Mouse (Mus musculus) forebrain, postnatal 0 days (tissue): ENCODE measurements at regions not wholly inside any gene's neighbourhood (a gene's known extent, or its start where the extent isn't known, plus 50 kb on each side); places are given as distances from the start of the nearest gene placed in this dataset.

Experiments used
- ATAC-seq: fragments of 200-750 bp; cut with Nextera tagmentation; 2 replicates; pipeline ENCODE4 v1.8.0; 2017; ENCODE audit warnings: mild to moderate bottlenecking, moderate library complexity
- DNase-seq: peaks from one replicate; pipeline ENCODE4 v3.0.0-alpha.2; 2015
- H3K27ac ChIP-seq: fragments of 300-500 bp; sonication (generic); 2 replicates; pipeline ENCODE4 v1.5.1; 2014; ENCODE audit warnings: low read depth, mild to moderate bottlenecking, antibody characterized with exemption, low read length, moderate library complexity, mixed read lengths
- H3K27me3 ChIP-seq: fragments of 300-500 bp; sonication (generic); 2 replicates; pipeline ENCODE4 v1.6.1; 2014; ENCODE audit warnings: mild to moderate bottlenecking, low read length, mixed read lengths; ENCODE audit not compliant: insufficient read depth
- H3K36me3 ChIP-seq: fragments of 300-500 bp; sonication (generic); 2 replicates; pipeline ENCODE4 v1.6.1; 2014; ENCODE audit warnings: mild to moderate bottlenecking, moderate library complexity; ENCODE audit not compliant: insufficient read depth
- H3K4me1 ChIP-seq: fragments of 300-500 bp; sonication (generic); 2 replicates; pipeline ENCODE4 v1.6.1; 2014; ENCODE audit warnings: antibody characterized with exemption; ENCODE audit not compliant: insufficient read depth
- H3K4me2 ChIP-seq: fragments of 300-500 bp; sonication (generic); 2 replicates; pipeline ENCODE4 v1.6.1; 2014; ENCODE audit warnings: low read depth, mild to moderate bottlenecking, moderate library complexity
- H3K4me3 ChIP-seq: fragments of 300-500 bp; sonication (generic); 2 replicates; pipeline ENCODE4 v1.5.1; 2014; ENCODE audit warnings: low read depth, low read length, mixed read lengths
- H3K9ac ChIP-seq: fragments of 300-500 bp; sonication (generic); 2 replicates; pipeline ENCODE4 v1.6.1; 2014; ENCODE audit warnings: mild to moderate bottlenecking
- H3K9me3 ChIP-seq: fragments of 300-500 bp; sonication (generic); 2 replicates; pipeline ENCODE4 v1.6.1; 2016; ENCODE audit warnings: low read length
- CTCF ChIP-seq: sonication (generic); IDR thresholded peaks from 2 replicates; pipeline ENCODE4 v1.5.1; 2016; ENCODE audit warnings: antibody characterized with exemption, control low read depth, low read depth
- WGBS: fragments of 180-500 bp; shearing (Covaris S2); extraction: QIAGEN DNeasy Blood & Tissue Kit; methylation state at CpG from one replicate; pipeline ENCODE4 v1.1.7; 2014; 5-methylcytosine and 5-hydroxymethylcytosine counted together

- H3K27me3 ChIP-seq, result no peaks in the 10 kb centered on the region
- H3K4me3 ChIP-seq, result no peak overlapping the region
- H3K9me3 ChIP-seq, result no peaks in the 10 kb centered on the region
- TF ChIP-seq CTCF, result no peak
- ATAC-seq (no peak), DNase-seq (no peak)
- 90% methylated on average over 7 of the region's 7 CpGs for WGBS
- no peak overlapping the region for H3K4me2 ChIP-seq
- no peak overlapping the region for H3K9ac ChIP-seq
- H3K4me1 ChIP-seq, result no peaks in the 10 kb centered on the region
- no peaks in the 10 kb centered on the region for H3K36me3 ChIP-seq
- H3K27ac ChIP-seq, result no peak overlapping the region
These were observed 201.5 kb upstream of the Ctbp2 start for GRCm38 (mm10) chr7:133325548-133326190.

DNA sequence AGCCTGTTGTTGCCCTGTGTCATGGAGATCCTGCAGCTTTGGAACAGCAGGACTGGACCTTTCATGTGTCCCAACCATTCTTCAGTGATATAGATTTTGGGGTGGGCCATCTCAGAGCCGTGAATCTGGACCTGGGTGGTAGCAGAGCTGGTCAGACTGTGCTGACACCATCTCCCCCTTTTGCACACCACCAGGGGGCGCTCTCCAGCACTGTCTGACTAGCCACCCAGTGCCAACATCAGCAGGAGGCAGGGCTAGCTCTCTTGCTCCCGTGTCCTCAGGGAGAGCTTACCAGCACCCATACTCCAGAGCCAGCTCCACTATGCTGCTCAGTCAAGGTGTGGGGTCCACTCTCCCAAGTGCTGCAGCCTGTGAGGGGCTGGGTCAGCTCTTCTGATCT lies 199.8 kb upstream of the Ctbp2 start:
- Histone ChIP-seq H3K36me3 (no peaks in the 10 kb centered on the region), H3K27ac (no peak overlapping the region), H3K27me3 (no peaks in the 10 kb centered on the region), H3K4me3 (no peak overlapping the region), H3K4me2 (no peak overlapping the region), H3K4me1 (no peaks in the 10 kb centered on the region), H3K9me3 (no peaks in the 10 kb centered on the region), H3K9ac (no peak overlapping the region)
- 90% methylated on average over 3 of the region's 3 CpGs for WGBS
- ATAC-seq (no peak), DNase-seq (no peak)
- TF ChIP-seq CTCF, result 0 out of 2 replicates have a peak, but pooled peaks have one; percentile 18

DNA sequence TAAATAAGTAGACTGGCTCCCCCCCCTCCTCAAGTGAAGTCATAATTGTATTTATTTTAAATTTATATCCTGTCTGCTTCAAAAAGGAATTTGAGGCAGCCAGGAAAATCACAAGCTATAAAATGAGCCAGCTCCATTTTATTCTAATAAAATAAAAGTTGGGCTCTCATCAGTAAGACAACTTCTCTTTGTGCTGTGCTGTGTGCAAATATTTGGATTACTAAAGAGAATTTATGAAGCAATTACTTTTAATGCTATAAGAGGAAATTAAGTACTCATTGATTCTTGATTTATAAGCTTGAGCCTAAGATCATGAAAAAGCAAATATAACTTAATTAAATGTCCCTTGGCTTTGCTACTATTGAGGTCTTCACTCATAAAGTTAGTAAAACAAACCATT lies 193.4 kb upstream of the Ctbp2 start:
- Histone ChIP-seq H3K4me1 (0 out of 2 replicates have a peak, but pooled peaks cover 2% of the 10 kb centered on the region), H3K9me3 (no peaks in the 10 kb centered on the region), H3K4me2 (no peak overlapping the region), H3K9ac (no peak overlapping the region), H3K36me3 (no peaks in the 10 kb centered on the region), H3K4me3 (no peak overlapping the region), H3K27me3 (no peaks in the 10 kb centered on the region), H3K27ac (no peak overlapping the region)
- ATAC-seq (no peak), DNase-seq (no peak)
- no peak for TF ChIP-seq CTCF

- TF ChIP-seq CTCF, result no peak
- Histone ChIP-seq H3K36me3 (no peaks in the 10 kb centered on the region), H3K9me3 (no peaks in the 10 kb centered on the region), H3K4me3 (no peak overlapping the region), H3K27ac (no peak overlapping the region), H3K9ac (no peak overlapping the region), H3K4me2 (no peak overlapping the region), H3K4me1 (0 out of 2 replicates have a peak, but pooled peaks cover 2% of the 10 kb centered on the region), H3K27me3 (no peaks in the 10 kb centered on the region)
- WGBS, result 45% methylated on average over 9 of the region's 9 CpGs
- DNase-seq (no peak), ATAC-seq (no peak)
These were observed 192.7 kb upstream of the Ctbp2 start for GRCm38 (mm10) chr7:133316701-133317475.

GRCm38 (mm10) chr7:133315197-133316029 lies 191.3 kb upstream of the Ctbp2 start:
- Histone ChIP-seq H3K4me1 (0 out of 2 replicates have a peak, but pooled peaks cover 2% of the 10 kb centered on the region), H3K4me2 (no peak overlapping the region), H3K27me3 (no peaks in the 10 kb centered on the region), H3K36me3 (no peaks in the 10 kb centered on the region), H3K9ac (no peak overlapping the region), H3K4me3 (no peak overlapping the region), H3K27ac (no peak overlapping the region), H3K9me3 (no peaks in the 10 kb centered on the region)
- no peak for TF ChIP-seq CTCF
- DNase-seq, result no peak
- 35% methylated on average over 10 of the region's 10 CpGs for WGBS
- ATAC-seq, result no peak

GRCm38 (mm10) chr7:133313115-133313514 lies 189.0 kb upstream of the Ctbp2 start:
- no peak overlapping the region for H3K9ac ChIP-seq
- no peak overlapping the region for H3K27ac ChIP-seq
- WGBS, result 23% methylated on average over 5 of the region's 5 CpGs
- TF ChIP-seq CTCF, result no peak
- H3K4me1 ChIP-seq, result 0 out of 2 replicates have a peak, but pooled peaks cover 2% of the 10 kb centered on the region
- no peaks in the 10 kb centered on the region for H3K36me3 ChIP-seq
- no peak overlapping the region for H3K4me2 ChIP-seq
- peak; percentile 32 for DNase-seq
- no peak for ATAC-seq
- H3K4me3 ChIP-seq, result no peak overlapping the region
- no peaks in the 10 kb centered on the region for H3K27me3 ChIP-seq
- H3K9me3 ChIP-seq, result no peaks in the 10 kb centered on the region
